Mouse (Mus musculus): ENCODE measurements around the gene Fanci.

The Fanci gene

GRCm38 (mm10) chr7:79391883-79392649 is at the start of gene Fanci:
Fanci (plus strand) TSS chr7:79391929.
- peak; percentile 96 for DNase-seq

GRCm38 (mm10) chr7:79345902-79346301 is 45.8 kb upstream of the Fanci start:
- DNase-seq = peak; percentile 88

DNA sequence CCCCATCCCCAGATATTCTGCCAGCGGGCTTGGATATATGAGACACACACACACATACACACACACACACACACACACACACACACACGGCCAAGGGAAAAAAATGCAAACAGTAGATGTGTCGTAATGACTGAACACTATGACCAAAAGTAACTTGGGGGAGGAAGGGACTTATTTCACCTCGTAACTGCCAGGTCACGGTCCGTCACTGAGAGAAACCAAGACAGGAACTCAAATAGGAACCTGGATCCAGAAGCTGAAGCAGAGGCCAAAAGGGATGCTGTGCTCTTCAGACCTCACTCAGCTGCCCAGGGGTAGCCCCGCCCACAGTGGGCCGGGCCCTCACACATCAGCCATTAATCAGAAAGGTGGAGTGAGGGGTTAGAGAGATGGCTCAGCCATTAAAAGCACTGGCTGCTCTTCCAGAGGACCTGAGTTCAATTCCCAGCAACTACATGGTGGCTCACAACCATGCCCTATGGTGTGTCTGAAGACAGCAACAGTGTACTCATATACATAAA is 45.1 kb upstream of the Fanci start:
- no peak for DNase-seq

DNA sequence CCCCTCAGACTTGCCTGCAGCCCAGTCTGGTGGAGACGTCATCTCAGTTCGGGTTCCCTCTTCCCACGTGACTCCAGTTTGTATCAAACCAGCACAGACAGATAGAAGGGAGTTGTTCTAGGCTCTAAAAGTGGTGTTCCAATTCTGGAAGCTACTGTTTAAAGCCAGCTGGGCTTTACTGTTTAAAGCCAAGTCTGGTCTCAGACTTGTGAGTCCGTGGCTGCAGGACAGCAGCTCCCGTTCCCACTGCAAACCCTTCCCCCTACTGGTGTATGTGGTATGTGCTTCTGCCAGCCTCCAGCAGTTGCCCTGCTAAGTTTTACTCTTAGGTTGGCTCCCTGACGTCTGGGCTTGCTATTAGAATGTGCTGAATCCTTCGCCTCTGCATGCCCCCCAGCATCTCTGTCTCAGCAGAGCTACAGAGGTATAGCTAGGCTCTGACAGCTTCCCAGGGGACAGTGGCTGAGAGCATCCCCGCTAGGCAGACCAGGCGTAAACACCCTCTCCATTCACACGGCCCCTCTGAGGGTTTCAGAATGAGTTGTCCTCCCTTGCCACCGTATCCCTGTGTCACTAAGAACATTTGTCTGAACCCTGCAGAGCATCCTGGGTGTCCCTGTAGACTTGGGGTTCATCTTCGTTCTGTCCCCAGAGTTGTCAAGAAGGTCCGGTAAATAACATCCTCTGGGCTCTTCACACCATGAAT is 44.5 kb upstream of the Fanci start:
- no peak for DNase-seq

DNA sequence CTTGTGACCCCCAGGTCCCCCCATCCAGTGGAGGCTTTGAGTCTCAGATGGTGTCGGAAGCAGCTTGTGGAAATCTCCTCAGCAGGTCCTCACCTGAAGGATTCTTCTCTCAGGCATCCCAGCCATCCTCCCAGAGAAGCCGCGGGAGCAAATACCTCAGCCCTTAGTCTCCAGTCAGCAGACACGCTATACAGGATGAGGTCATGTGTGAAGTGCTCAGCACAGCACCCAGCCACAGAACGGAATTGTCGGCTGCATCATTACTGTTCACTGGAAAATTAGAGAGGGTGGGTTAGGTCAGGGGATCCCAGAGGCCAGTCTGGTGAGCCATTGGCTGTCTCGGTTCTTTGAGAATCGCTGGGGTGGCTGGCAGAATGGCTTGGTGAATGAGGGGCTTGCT is 42.9 kb upstream of the Fanci start:
- no peak for DNase-seq

- peak; percentile 89 for DNase-seq
Observed at GRCm38 (mm10) chr7:79349738-79350386, 41.9 kb upstream of the Fanci start.

GRCm38 (mm10) chr7:79358350-79359182 is 33.2 kb upstream of the Fanci start:
- DNase-seq = peak; percentile 36

- no peak for DNase-seq
Observed at GRCm38 (mm10) chr7:79359183-79359435, 32.6 kb upstream of the Fanci start.

- DNase-seq = no peak
Observed at GRCm38 (mm10) chr7:79360056-79360455, 31.7 kb upstream of the Fanci start.

DNA sequence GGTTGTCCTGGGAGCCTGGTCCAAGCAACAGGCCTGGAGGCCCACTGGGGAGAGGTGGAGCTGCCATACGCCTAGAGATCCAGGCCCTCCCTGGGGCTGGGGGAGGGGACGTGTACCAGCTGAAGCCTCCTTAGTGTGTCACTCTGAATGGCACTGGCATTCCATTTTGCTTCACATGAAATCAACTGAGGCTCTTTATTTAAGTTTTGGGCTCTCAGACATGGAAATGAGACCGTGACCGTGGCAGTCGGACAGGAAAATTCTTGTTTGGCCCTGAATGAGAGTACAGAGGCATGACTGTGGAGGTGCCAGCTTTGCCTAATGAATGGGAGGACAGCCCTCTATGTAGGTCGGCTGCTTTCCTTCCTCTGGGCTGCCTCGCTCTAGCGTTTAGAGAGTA is 29.5 kb upstream of the Fanci start:
- no peak for DNase-seq

DNA sequence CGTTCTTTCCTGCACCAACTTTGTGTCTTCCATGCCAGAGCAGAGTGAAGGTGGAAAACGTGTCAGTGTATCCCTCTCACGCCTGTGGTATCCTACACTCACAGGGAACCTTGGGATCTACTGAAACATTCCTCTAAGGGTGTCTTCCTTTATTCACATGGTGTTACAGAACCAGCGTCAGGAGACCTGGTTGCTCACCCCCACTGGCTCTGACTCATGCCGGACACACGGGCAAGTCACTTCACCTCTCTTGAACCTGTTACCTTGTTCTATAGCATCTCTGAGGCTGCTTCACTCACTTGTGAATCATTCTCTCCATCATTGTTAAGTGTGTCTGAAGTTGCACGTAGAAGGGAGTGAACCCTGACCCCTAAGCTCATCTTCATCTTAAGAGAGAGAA is 28.9 kb upstream of the Fanci start:
- DNase-seq = no peak

DNA sequence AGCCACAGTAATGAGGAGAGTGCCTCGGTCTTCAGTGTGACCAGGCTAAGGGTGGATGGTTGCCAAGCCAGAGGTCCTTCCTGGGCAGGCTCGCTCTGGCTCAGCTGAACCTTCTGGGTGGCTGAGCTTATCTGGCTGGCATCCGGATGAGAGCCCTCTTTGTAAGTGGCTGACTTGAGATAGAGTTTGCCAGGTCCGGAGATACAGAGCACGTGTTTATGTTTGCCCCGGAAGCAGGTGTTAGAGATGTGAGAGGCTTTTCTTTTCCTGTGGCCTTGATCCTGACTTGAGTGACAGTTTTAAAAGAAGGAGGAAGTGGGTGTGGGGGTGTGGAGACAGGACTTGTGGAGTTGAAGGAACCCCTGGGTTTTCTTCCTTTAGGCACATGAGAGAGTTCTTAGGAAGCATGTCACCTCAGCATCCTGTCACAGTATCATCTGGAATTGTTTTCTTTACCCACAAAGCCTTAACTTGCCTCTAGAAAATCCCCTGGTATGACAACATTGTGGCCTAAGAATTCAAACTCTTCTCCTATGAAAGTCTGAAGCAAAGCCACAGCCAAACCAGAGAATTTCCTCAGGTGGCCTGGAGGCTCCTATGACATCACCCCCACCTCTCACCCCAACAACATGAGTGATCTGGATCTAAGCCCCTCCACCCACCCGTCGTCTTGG is 28.2 kb upstream of the Fanci start:
- DNase-seq = peak; percentile 90

DNA sequence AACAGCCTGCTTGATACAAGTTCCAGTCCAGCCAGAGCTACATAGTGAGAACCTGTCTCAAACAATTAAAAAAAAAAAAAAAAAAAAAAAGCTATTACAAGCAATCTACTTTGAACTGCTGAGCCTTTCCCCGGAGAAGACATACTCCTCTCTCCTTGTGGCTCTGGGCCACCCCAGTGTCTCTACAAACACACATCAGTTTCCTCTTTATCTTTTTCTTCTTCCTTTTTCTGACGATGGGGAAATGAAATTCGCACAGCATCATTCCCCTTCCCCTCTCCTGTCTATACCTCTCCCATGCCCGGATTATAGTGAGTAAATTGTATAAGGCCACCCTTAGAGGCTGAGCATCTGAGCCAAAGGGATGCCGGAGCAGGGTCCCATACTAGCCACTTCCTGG is 23.1 kb upstream of the Fanci start:
- DNase-seq = no peak

DNA sequence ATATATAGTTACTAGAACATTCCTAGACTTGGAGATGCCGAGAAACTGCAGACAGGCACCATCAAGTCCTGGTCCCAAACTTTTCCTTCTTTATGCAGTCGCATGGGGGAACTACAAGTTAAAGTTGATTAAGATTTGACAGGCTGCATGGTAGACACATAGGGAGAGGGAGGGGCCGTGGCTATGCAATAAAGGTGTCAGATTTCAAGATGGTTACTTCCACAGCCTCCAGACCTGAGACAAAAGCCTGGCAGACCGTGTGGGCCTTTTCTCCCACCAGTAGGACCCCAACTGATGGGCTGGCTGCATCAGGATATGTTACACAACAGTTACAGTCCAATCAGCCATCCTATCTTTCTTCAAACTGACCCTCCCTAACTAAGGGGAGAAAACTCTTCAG is 22.3 kb upstream of the Fanci start:
- DNase-seq = no peak

DNA sequence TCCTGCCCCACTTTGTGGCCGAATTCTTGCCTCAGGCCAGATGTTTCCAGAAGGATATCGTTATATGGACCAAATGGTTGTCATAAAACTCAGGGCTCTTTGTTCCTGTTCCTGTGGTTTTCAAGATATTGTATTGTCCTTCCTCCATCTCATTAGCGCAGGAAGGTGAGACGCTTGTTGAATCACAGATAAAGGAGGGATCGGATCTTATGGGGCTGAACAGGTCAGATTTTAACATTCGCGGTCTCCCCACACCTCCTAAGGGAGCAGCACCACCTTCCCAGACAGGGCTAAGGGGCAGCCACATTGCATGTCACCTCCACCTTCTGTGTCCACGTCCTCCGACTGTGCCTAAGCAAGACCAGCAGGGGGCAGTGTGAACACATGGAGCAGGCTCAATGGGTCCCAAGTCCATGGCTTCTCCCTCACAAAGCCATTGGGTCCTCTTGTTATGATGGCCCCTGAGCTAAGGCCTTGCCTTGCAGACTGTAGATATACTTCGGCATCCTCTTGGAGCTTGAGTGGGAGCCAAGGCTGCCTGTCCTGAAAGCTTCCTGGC is 20.3 kb upstream of the Fanci start:
- peak; percentile 85 for DNase-seq

GRCm38 (mm10) chr7:79374017-79374416 is 17.7 kb upstream of the Fanci start:
- DNase-seq = no peak

DNA sequence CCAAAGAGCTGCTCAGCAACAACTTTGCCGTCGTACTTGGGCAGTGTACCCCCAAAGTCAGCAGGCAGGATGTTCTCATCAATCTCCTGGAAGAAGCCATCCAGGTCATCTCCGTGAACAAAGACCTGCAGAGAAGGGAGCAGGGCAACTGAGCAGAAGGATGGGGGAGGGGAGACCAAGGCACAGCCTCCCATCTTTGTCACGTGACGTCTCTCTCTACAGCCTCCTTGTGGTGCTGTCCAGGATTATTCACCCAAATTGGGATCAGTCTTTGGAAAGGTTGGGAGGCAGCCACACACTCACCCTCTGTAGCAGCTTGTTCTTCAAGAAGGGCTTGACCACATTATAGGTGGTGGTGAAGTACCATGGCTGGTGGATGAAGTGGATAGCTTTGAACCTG is 16.1 kb upstream of the Fanci start:
- no peak for DNase-seq

GRCm38 (mm10) chr7:79376516-79377275 is 15.0 kb upstream of the Fanci start:
- peak; percentile 71 for DNase-seq

DNA sequence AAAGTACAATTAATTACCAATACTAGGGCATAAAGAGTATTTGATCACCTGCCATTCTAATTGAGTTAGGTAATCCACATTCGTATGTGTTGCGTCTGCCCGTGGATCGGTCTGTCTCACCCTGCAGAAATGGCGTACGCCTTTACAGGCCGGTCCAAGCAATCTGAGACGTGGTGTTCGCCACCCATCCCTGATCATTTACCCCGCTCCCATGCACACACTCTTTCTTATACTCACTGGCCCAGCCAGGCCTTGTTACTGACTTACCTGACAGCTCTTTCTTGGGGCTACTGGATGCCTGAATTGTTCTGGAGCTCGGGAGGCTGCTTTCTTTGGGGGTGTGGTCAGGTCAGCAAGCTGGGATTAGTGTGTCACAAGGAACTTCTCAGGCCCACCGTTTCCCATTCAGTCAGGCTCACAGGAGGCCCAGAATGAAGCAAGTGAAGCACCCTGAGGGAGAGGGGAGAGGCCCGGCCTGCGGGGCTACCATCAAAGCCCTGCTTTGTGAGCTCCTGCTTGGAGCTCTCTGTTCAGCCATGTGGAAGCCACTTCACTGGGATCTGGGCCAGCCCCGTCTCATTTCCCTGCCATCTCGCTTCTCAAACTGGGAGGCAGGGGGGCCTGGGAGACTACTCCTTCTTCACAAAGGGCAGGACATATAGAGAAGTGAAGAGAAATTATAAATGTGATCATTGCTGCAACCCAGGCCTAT is 5.2 kb upstream of the Fanci start, which contains the start of gene Rlbp1:
Gene Rlbp1 (minus strand): TSS at position 627 of the 712 bp plus-strand sequence.
- no peak for DNase-seq

DNA sequence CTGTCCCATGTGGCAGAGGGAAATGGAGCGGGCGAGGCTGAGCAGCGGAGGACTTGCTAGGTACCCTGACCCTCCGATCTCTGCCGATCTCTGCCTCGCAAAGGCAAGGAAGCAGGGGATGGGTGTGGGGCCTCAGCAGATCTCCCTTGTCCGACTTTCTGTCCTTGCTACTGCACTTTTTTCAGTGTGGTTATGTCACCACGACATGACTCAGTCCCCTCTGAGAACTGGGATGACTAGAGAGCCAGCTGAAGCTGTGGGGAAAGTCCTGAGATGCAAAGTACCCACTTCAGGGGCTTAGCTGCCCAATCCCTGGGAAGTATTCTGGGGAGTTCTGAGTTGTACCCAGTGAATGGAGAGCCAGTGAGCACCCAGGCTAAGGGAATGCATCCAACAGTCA is 4.6 kb upstream of the Fanci start:
- DNase-seq = no peak

DNA sequence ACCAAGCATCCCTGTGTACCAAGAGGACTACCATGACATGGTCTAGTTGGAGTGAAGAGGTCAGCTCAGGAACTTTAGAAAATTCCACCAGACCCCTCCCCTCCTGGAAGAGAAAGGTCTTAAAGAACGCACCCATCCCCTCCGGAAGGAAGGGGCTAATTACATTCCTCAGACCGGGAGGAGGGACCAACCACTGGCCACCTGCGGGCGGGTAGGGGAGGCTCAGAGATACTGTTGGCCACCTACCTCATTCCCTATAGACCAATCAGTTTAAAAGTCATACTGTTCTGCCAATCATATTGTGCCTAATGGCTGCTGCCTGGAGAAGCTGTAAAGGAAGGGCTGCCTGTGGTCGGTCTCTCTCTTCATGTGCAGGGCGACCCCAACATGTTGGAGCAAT is 3.7 kb upstream of the Fanci start:
- DNase-seq = no peak

Measured in lung, postnatal 36 days (tissue).